Mouse (Mus musculus) kidney, embryonic 16.5 days (tissue): Measurements from ENCODE around the gene Hist1h4c. TPM values are rescaled to one million over a fixed set of nuclear protein-coding genes. Genes with fewer than 3 reads are reported as not detected.
"Not testable (repeated sequence)": the region's sequence is repeated elsewhere in the genome, so short reads cannot be mapped to it uniquely, and the experiment has no call there.

ENCODE experiments used
- ATAC-seq: fragments of 200-750 bp; cut with Nextera tagmentation; 2 replicates; pipeline ENCODE4 v1.8.0; 2017; ENCODE audit warnings: moderate TSS enrichment; ENCODE audit not compliant: low FRiP score, low TSS enrichment
- H3K27ac ChIP-seq: fragments of 300-500 bp; sonication (generic); 2 replicates; pipeline ENCODE4 v1.5.1; 2014; ENCODE audit warnings: low read length
- H3K27me3 ChIP-seq: fragments of 300-500 bp; sonication (generic); 2 replicates; pipeline ENCODE4 v1.6.1; 2014; ENCODE audit warnings: low read length, control low read depth, mixed read lengths; ENCODE audit not compliant: insufficient read depth
- H3K36me3 ChIP-seq: fragments of 300-500 bp; sonication (generic); 2 replicates; pipeline ENCODE4 v1.6.1; 2014; ENCODE audit warnings: low read length, control low read depth, mixed read lengths; ENCODE audit not compliant: insufficient read depth
- H3K4me1 ChIP-seq: fragments of 300-500 bp; sonication (generic); 2 replicates; pipeline ENCODE4 v1.6.1; 2014; ENCODE audit warnings: low read length, control low read depth, mixed read lengths; ENCODE audit not compliant: insufficient read depth
- H3K4me2 ChIP-seq: fragments of 300-500 bp; sonication (generic); replicated peaks from 2 replicates; pipeline ENCODE4 v1.6.1; 2014; ENCODE audit warnings: low read depth, low read length
- H3K4me3 ChIP-seq: fragments of 300-500 bp; sonication (generic); 2 replicates; pipeline ENCODE4 v1.5.1; 2014; ENCODE audit warnings: mild to moderate bottlenecking, low read length
- H3K9ac ChIP-seq: fragments of 300-500 bp; sonication (generic); replicated peaks from 2 replicates; pipeline ENCODE4 v1.6.1; 2014; ENCODE audit warnings: low read length
- H3K9me3 ChIP-seq: fragments of 300-500 bp; sonication (generic); 2 replicates; pipeline ENCODE4 v1.6.1; 2016; ENCODE audit warnings: low read length, control low read depth
- WGBS: fragments of 180-500 bp; shearing (Covaris S2); extraction: QIAGEN DNeasy Blood & Tissue Kit; methylation state at CpG from one replicate; pipeline ENCODE4 v1.1.7; 2014; 5-methylcytosine and 5-hydroxymethylcytosine counted together
- polyA plus RNA-seq: library from polyadenylated mRNA; unstranded; fragments of >200 nt; fragmentation: Nextera tagmentation; extraction: Ambion mirVana; gene quantifications from 2 replicates; pipeline ENCODE4 v1.2.1, GENCODE M21; 2015

Hist1h4c gene
- polyA plus RNA-seq, 1 experiment from 2014 or later, result 5.9 TPM

DNA sequence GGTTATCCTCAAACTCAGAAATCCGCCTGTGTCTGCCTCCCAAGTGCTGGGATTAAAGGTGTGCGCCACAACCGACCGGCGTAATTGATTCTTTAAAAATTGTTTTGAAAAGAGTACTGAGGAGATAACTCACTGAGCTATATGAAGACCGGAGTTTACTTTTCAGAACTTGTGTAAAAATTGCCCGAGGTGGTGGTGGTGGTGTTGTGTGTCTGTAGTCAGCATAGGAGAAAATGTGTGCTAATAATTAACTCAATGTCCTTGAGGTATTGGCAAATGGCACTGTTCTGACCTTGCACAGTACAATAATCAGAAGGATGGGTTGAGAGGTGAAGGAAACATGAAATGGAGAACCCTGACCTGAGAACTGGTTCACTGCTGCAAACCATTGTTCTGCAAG, 10.3 kb downstream of the Hist1h4c start:
- Histone ChIP-seq H3K9me3 (no peaks in the 10 kb centered on the region), H3K4me2 (no peak overlapping the region), H3K27ac (no peak overlapping the region), H3K4me1 (peaks cover 18% of the 10 kb centered on the region), H3K9ac (no peak overlapping the region), H3K36me3 (no peaks in the 10 kb centered on the region), H3K27me3 (no peaks in the 10 kb centered on the region), H3K4me3 (no peak overlapping the region)
- no peak for ATAC-seq
- 83% methylated on average over 7 of the region's 7 CpGs for WGBS

DNA sequence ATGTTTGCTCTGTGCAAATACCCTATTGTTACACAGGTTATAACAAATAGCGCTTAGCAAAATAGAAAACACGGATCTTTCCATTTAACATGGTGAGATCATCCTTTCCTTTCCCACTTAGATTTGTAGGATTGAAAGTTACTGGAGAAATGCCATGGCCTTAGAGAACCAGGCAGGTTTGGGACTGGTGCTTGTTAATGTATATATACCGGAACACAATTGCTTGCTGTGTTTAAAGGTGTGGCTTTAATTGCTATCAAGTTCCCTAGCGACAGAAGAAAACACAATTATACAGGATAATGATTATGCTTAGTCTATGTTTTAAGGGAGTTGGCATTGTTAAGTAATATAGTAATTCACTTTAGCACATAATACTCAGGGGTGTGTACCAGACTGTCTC, 11.1 kb downstream of the Hist1h4c start:
- Histone ChIP-seq H3K9ac (no peak overlapping the region), H3K4me2 (0 out of 2 replicates have a peak overlapping the region, but pooled peaks have one; percentile 7)
- 83% methylated on average over 4 of the region's 4 CpGs for WGBS

DNA sequence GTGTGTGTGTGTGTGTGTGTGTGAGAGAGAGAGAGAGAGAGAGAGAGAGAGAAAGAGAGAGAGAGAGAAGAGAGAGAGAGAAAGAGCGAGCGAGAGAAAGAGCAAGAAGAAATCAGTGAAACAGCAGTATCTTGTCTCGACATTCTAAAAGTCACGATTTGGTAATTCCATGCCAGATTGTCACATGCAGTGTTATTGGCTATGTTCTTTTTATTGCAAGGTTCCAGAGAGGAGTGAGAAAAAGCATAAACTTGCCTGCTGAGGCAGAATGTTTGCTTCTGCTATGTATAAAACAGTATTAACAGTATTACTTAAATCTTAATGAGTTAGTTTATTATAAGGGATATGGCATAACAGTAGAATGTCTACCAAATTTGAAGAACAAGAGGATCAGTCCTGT, 12.3 kb downstream of the Hist1h4c start:
- Histone ChIP-seq H3K9ac (peak overlapping the region; percentile 77), H3K4me1 (peaks cover 23% of the 10 kb centered on the region), H3K4me3 (peak overlapping the region; percentile 59), H3K9me3 (no peaks in the 10 kb centered on the region), H3K36me3 (no peaks in the 10 kb centered on the region), H3K27me3 (no peaks in the 10 kb centered on the region), H3K27ac (peak overlapping the region; percentile 99), H3K4me2 (peak overlapping the region; percentile 79)
- no peak for ATAC-seq
- WGBS, result 37% methylated on average over 4 of the region's 4 CpGs

More for the DNA sequence above, 11.1 kb downstream of the Hist1h4c start:
- Histone ChIP-seq H3K27ac (no peak overlapping the region), H3K27me3 (no peaks in the 10 kb centered on the region), H3K4me1 (peaks cover 23% of the 10 kb centered on the region), H3K9me3 (no peaks in the 10 kb centered on the region), H3K4me3 (no peak overlapping the region), H3K36me3 (no peaks in the 10 kb centered on the region)
- ATAC-seq, result no peak

- WGBS, result 2% methylated on average over 15 of the region's 15 CpGs
- Histone ChIP-seq H3K27ac (peak overlapping the region; percentile 99), H3K4me3 (peak overlapping the region; percentile 59), H3K27me3 (no peaks in the 10 kb centered on the region), H3K9ac (peak overlapping the region; percentile 77), H3K9me3 (no peaks in the 10 kb centered on the region), H3K4me1 (peaks cover 23% of the 10 kb centered on the region), H3K4me2 (peak overlapping the region; percentile 79), H3K36me3 (no peaks in the 10 kb centered on the region)
- ATAC-seq, result no peak
Observed at GRCm38 (mm10) chr13:23685121-23685861, 13.0 kb downstream of the Hist1h4c start.

GRCm38 (mm10) chr13:23684295-23684945, 13.8 kb downstream of the Hist1h4c start:
- H3K9ac ChIP-seq, result peak overlapping the region; percentile 77
- WGBS, result under 1% methylated on average over 11 of the region's 37 CpGs

GRCm38 (mm10) chr13:23683755-23684281, 14.4 kb downstream of the Hist1h4c start, which contains the start of the genes Hist1h2ac and Hist1h2bc:
TSS of gene Hist1h2ac (minus strand) at chr13:23683948.
TSS of gene Hist1h2bc (plus strand) at chr13:23684199.
- H3K27ac ChIP-seq, result peak within 1 kb of the TSS; percentile 99
- H3K9me3 ChIP-seq, result no peaks in the 10 kb centered on the region
- ATAC-seq, result peak; percentile 99
- H3K27me3 ChIP-seq, result no peaks in the 10 kb centered on the region
- under 1% methylated on average over 32 of the region's 32 CpGs for WGBS
- peaks cover 23% of the 10 kb centered on the region for H3K4me1 ChIP-seq
- H3K4me2 ChIP-seq, result peak within 1 kb of the TSS; percentile 79
- H3K36me3 ChIP-seq, result no peaks in the 10 kb centered on the region
- H3K9ac ChIP-seq, result peak within 1 kb of the TSS; percentile 77
- H3K4me3 ChIP-seq, result peak within 1 kb of the TSS; percentile 59

More at GRCm38 (mm10) chr13:23684295-23684945, 13.8 kb downstream of the Hist1h4c start:
- peak overlapping the region; percentile 59 for H3K4me3 ChIP-seq
- peak overlapping the region; percentile 79 for H3K4me2 ChIP-seq
- ATAC-seq, result peak; percentile 39
- H3K27ac ChIP-seq, result peak overlapping the region; percentile 99
- not testable (repeated sequence) for H3K9me3 ChIP-seq, H3K36me3 ChIP-seq, H3K27me3 ChIP-seq
- H3K4me1 ChIP-seq, result peaks cover 23% of the 10 kb centered on the region

DNA sequence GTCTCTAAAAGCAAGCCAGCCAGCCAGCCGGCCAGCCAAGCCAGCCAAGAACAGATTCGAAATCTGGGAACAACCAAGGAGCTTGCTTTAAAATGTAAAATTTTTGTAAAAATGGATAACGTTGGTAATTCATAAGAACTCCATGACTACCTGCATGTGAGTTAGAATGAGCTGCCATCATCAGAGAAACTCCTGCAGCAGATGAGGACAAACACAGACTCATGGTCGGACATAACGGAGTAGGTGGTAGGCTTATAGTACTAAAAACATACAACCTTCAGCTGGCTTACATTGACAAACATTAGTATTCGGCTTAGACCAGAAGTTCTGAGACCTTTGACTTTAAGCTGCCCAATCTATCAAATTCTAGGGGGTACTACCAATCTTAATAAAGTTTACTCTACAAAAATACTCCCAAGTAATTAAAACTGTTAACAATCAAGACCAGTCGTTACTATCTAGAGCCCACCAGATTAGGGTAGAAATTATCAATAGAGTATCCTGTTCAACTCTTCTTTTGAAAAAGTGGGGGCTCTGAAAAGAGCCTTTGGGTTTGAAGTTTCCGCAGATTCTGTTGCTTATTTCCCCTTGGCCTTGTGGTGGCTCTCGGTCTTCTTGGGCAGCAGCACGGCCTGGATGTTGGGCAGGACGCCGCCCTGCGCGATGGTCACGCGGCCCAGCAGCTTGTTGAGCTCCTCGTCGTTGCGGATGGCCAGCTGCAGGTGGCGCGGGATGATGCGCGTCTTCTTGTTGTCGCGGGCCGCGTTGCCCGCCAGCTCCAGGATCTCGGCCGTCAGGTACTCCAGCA, 15.1 kb downstream of the Hist1h4c start:
- peak overlapping the region; percentile 42 for H3K4me3 ChIP-seq
- ATAC-seq, result peak; percentile 37
- 13% methylated on average over 11 of the region's 30 CpGs for WGBS
- H3K27me3 ChIP-seq, H3K36me3 ChIP-seq, H3K9me3 ChIP-seq: not testable (repeated sequence)
- H3K4me1 ChIP-seq, result peaks cover 22% of the 10 kb centered on the region
- peak overlapping the region; percentile 96 for H3K27ac ChIP-seq
- H3K4me2 ChIP-seq, result peak overlapping the region; percentile 66
- peak overlapping the region; percentile 67 for H3K9ac ChIP-seq

DNA sequence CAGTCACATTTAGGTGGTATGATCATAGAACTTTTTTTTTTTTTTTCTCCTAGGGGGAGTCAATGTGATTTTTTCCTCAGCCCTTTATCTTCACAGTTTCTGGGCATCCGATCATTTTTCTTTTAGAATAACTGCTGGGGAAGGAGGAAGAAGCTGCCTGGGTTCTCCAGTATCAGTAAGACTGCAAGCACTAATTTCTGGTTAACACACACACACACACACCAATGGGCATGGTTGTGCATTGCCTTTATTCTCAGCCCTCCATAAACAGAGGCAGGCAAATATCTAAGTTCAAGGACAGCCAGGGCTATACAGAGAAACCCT, 15.7 kb downstream of the Hist1h4c start:
- Histone ChIP-seq H3K27ac (peak overlapping the region; percentile 96), H3K36me3 (no peaks in the 10 kb centered on the region), H3K4me2 (peak overlapping the region; percentile 66), H3K9me3 (no peaks in the 10 kb centered on the region), H3K27me3 (no peaks in the 10 kb centered on the region), H3K9ac (peak overlapping the region; percentile 61), H3K4me3 (peak overlapping the region; percentile 42), H3K4me1 (peaks cover 18% of the 10 kb centered on the region)
- WGBS, result 52% methylated on average over 1 of the region's 1 CpGs
- no peak for ATAC-seq

- H3K4me3 ChIP-seq, result no peak overlapping the region
- no peaks in the 10 kb centered on the region for H3K36me3 ChIP-seq
- 80% methylated on average over 6 of the region's 6 CpGs for WGBS
- no peak for ATAC-seq
- H3K27me3 ChIP-seq, result no peaks in the 10 kb centered on the region
- H3K27ac ChIP-seq, result no peak overlapping the region
- H3K4me1 ChIP-seq, result peaks cover 15% of the 10 kb centered on the region
- no peak overlapping the region for H3K9ac ChIP-seq
- H3K4me2 ChIP-seq, result no peak overlapping the region; the same call in 1 of the 2 replicates
- H3K9me3 ChIP-seq, result no peaks in the 10 kb centered on the region
Observed at GRCm38 (mm10) chr13:23681990-23682582, 16.2 kb downstream of the Hist1h4c start.
